10 mouse cellular contexts compared by ENCODE assay signal in genomic region chr4:69823311-69823940, GRCm38 (mm10).
A peak's percentile ranks its signal among the peaks of the same experiment; 100 is the strongest.
DNase-seq lines count a peak whose midpoint lies in the region; ATAC-seq and TF ChIP-seq lines count a peak whose summit lies in the region.
"Had no signal": no experiment of that assay in that cellular context is flagged by ENCODE, and none has a peak within 500 bp of the region (broad histone marks: within the 10 kb centered on the region; RNA-seq: fewer than 3 reads in every experiment).

No protein-coding gene starts in this region.

- no peak overlapping the region for H3K4me3 ChIP-seq in lung, embryonic 14.5 days (ENCODE audit: low read depth, low read length)
- no peak overlapping the region for H3K4me3 ChIP-seq in lung, adult 2 months (replicated peaks; ENCODE audit: extremely low read depth, low read depth, low read length)
- H3K4me3 ChIP-seq in forebrain, embryonic 15.5 days = no peak overlapping the region
- no peak overlapping the region for H3K4me3 ChIP-seq in neural tube, embryonic 14.5 days (ENCODE audit: low read depth, low read length)
- H3K4me3 ChIP-seq in layer of hippocampus, adult 2 months = no peak overlapping the region
- H3K4me3 ChIP-seq: heart, embryonic 12.5 days had no signal

- whole genome bisulfite sequencing in lung, embryonic 14.5 days = 14% methylated on average over 1 of the region's 1 CpGs
- 25% methylated on average over 1 of the region's 1 CpGs for WGBS in lung, adult 2 months
- whole genome bisulfite sequencing in forebrain, embryonic 15.5 days = 4% methylated on average over 1 of the region's 1 CpGs
- WGBS in neural tube, embryonic 14.5 days = 5% methylated on average over 1 of the region's 1 CpGs

- peak; percentile 2 for DNase-seq in lung, embryonic 14.5 days
- no peak for DNase-seq in lung, adult 2 months
- DNase-seq in kidney, postnatal 14 days = peak; percentile 45
- no peak for DNase-seq in layer of hippocampus, adult 2 months (ENCODE audit: low spot score in 2 of 2)
- DNase-seq: cerebellum, adult 9-10 months; right cerebral cortex, postnatal 14 days had no signal

- no peaks in the 10 kb centered on the region for H3K36me3 ChIP-seq in lung, embryonic 14.5 days (ENCODE audit: insufficient read depth)
- no peaks in the 10 kb centered on the region for H3K36me3 ChIP-seq in forebrain, embryonic 15.5 days
- no peaks in the 10 kb centered on the region for H3K36me3 ChIP-seq in neural tube, embryonic 14.5 days (ENCODE audit: control insufficient read depth, insufficient read depth, low read length)
- H3K36me3 ChIP-seq: heart, embryonic 12.5 days had no signal

- no peaks in the 10 kb centered on the region for H3K27me3 ChIP-seq in lung, embryonic 14.5 days (ENCODE audit: insufficient read depth, low read length)
- H3K27me3 ChIP-seq in forebrain, embryonic 15.5 days = no peaks in the 10 kb centered on the region
- H3K27me3 ChIP-seq in neural tube, embryonic 14.5 days (ENCODE audit: control insufficient read depth, insufficient read depth, low read length) = no peaks in the 10 kb centered on the region
- H3K27me3 ChIP-seq: heart, embryonic 12.5 days had no signal

- H3K4me1 ChIP-seq in lung, embryonic 14.5 days (ENCODE audit: insufficient read depth) = no peaks in the 10 kb centered on the region
- H3K4me1 ChIP-seq in lung, adult 2 months (ENCODE audit: control insufficient read depth, insufficient read depth, low read length) = no peaks in the 10 kb centered on the region
- H3K4me1 ChIP-seq in forebrain, embryonic 15.5 days = peaks cover 19% of the 10 kb centered on the region
- H3K4me1 ChIP-seq in neural tube, embryonic 14.5 days (ENCODE audit: control insufficient read depth, insufficient read depth, low read length) = no peaks in the 10 kb centered on the region

- peak; percentile 52; the same call in 1 of the 2 replicates for ATAC-seq in lung, embryonic 14.5 days (ENCODE audit: insufficient read depth)
- 0 out of 2 replicates have a peak, but pooled peaks have one; percentile 14 for ATAC-seq in forebrain, embryonic 15.5 days (replicated peaks)
- ATAC-seq in neural tube, embryonic 14.5 days (ENCODE audit: low read depth) = peak; percentile 58; the same call in 1 of the 2 replicates
- ATAC-seq in monocyte, adult 5-6 weeks (replicated peaks; ENCODE audit: insufficient number of reproducible peaks, low FRiP score, low TSS enrichment, poor library complexity, severe bottlenecking) = no peak

- no peak for TF ChIP-seq POLR2A in lung, adult 2 months (IDR thresholded peaks at IDR 0.05; ENCODE audit: borderline replicate concordance, extremely low read depth, low read depth, low read length)

- H3K27ac ChIP-seq in lung, embryonic 14.5 days (ENCODE audit: low read depth) = no peak overlapping the region
- no peak overlapping the region for H3K27ac ChIP-seq in forebrain, embryonic 15.5 days (replicated peaks)
- no peak overlapping the region for H3K27ac ChIP-seq in neural tube, embryonic 14.5 days (ENCODE audit: low read depth, low read length)
- H3K27ac ChIP-seq in layer of hippocampus, adult 2 months = no peak overlapping the region

- H3K9me3 ChIP-seq in lung, embryonic 14.5 days (ENCODE audit: low read depth, low read length) = no peaks in the 10 kb centered on the region
- H3K9me3 ChIP-seq in forebrain, embryonic 15.5 days = no peaks in the 10 kb centered on the region
- H3K9me3 ChIP-seq in neural tube, embryonic 14.5 days (ENCODE audit: control insufficient read depth, low read length) = no peaks in the 10 kb centered on the region
- H3K9me3 ChIP-seq: heart, embryonic 12.5 days had no signal

- no peak overlapping the region for H3K4me2 ChIP-seq in lung, embryonic 14.5 days
- H3K4me2 ChIP-seq in forebrain, embryonic 15.5 days (replicated peaks) = no peak overlapping the region
- no peak overlapping the region for H3K4me2 ChIP-seq in neural tube, embryonic 14.5 days (ENCODE audit: low read depth, low read length)
- H3K4me2 ChIP-seq: heart, embryonic 12.5 days had no signal

- no peak overlapping the region for H3K9ac ChIP-seq in lung, embryonic 14.5 days
- no peak overlapping the region for H3K9ac ChIP-seq in forebrain, embryonic 15.5 days (replicated peaks)
- no peak overlapping the region for H3K9ac ChIP-seq in neural tube, embryonic 14.5 days (replicated peaks; ENCODE audit: low read depth, low read length)
- H3K9ac ChIP-seq: heart, embryonic 12.5 days had no signal

- no peak for TF ChIP-seq CTCF in lung, embryonic 14.5 days (IDR thresholded peaks at IDR 0.05; ENCODE audit: low read depth)
- TF ChIP-seq CTCF in lung, adult 2 months (IDR thresholded peaks at IDR 0.05; ENCODE audit: insufficient read depth, low read length) = no peak
- no peak for TF ChIP-seq CTCF in layer of hippocampus, adult 2 months (conservative IDR thresholded peaks at IDR 0.05)

Comparison
In these comparisons a context has a peak if more than half of its experiments do, and no peak if none do; other contexts are left out.
1. DNase-seq: peak in lung, embryonic 14.5 days (single experiment) and kidney, postnatal 14 days (single experiment); none in lung, adult 2 months (single experiment) and layer of hippocampus, adult 2 months (0 of 2).